Mouse (Mus musculus) testis, postnatal 14 days (tissue): Measurements from ENCODE around the gene Itgb7.
A peak's percentile ranks its signal among the peaks of the same experiment; 100 is the strongest.

Experiments used
- DNase-seq: peaks from one replicate; pipeline ENCODE4 v3.0.0; 2021; ENCODE audit warnings: low spot score

Itgb7 gene

GRCm38 (mm10) chr15:102231748-102232147 is at the start of gene Itgb7:
Itgb7 (minus strand) TSS chr15:102231944.
- no peak for DNase-seq

GRCm38 (mm10) chr15:102280623-102281022 is 48.9 kb upstream of the Itgb7 start:
- no peak for DNase-seq

- no peak for DNase-seq
Observed at GRCm38 (mm10) chr15:102279783-102280520, 48.2 kb upstream of the Itgb7 start.

- DNase-seq, result peak; percentile 87
Observed at GRCm38 (mm10) chr15:102279092-102279782, 47.5 kb upstream of the Itgb7 start, which contains the start of gene Mfsd5. Mfsd5 (plus strand) TSS chr15:102279454.

GRCm38 (mm10) chr15:102278726-102279091 is 47.0 kb upstream of the Itgb7 start:
- DNase-seq, result no peak

- no peak for DNase-seq
Observed at GRCm38 (mm10) chr15:102273982-102274716, 42.4 kb upstream of the Itgb7 start.

- DNase-seq, result no peak
Observed at GRCm38 (mm10) chr15:102271441-102271840, 39.7 kb upstream of the Itgb7 start.

- no peak for DNase-seq
Observed at GRCm38 (mm10) chr15:102270274-102270960, 38.7 kb upstream of the Itgb7 start, which contains the start of gene Gm9918. Gm9918 (plus strand) TSS chr15:102270563.

- DNase-seq, result no peak
Observed at GRCm38 (mm10) chr15:102265548-102265947, 33.8 kb upstream of the Itgb7 start.

GRCm38 (mm10) chr15:102263037-102263436 is 31.3 kb upstream of the Itgb7 start:
- no peak for DNase-seq

GRCm38 (mm10) chr15:102262582-102262981 is 30.8 kb upstream of the Itgb7 start:
- DNase-seq, result peak; percentile 82

- DNase-seq, result no peak
Observed at GRCm38 (mm10) chr15:102258581-102259253, 27.0 kb upstream of the Itgb7 start.

GRCm38 (mm10) chr15:102258076-102258470 is 26.3 kb upstream of the Itgb7 start:
- no peak for DNase-seq

- no peak for DNase-seq
Observed at GRCm38 (mm10) chr15:102257202-102258075, 25.7 kb upstream of the Itgb7 start, which contains the start of gene Rarg. Rarg (minus strand) TSS chr15:102257517.

- DNase-seq, result no peak
Observed at GRCm38 (mm10) chr15:102256431-102257201, 24.9 kb upstream of the Itgb7 start.

GRCm38 (mm10) chr15:102255547-102256255 is 24.0 kb upstream of the Itgb7 start:
- DNase-seq, result no peak

- DNase-seq, result no peak
Observed at GRCm38 (mm10) chr15:102250521-102250920, 18.8 kb upstream of the Itgb7 start.

GRCm38 (mm10) chr15:102249967-102250366 is 18.2 kb upstream of the Itgb7 start:
- no peak for DNase-seq

- DNase-seq, result no peak
Observed at GRCm38 (mm10) chr15:102249251-102249691, 17.5 kb upstream of the Itgb7 start.
